Mouse (Mus musculus) spleen, adult 12 weeks (tissue): ENCODE data around the gene 1700001C19Rik.

Experiments
- DNase-seq: peaks from one replicate; pipeline ENCODE4 v3.0.0; 2022; ENCODE audit warnings: low spot score

1700001C19Rik gene

DNA sequence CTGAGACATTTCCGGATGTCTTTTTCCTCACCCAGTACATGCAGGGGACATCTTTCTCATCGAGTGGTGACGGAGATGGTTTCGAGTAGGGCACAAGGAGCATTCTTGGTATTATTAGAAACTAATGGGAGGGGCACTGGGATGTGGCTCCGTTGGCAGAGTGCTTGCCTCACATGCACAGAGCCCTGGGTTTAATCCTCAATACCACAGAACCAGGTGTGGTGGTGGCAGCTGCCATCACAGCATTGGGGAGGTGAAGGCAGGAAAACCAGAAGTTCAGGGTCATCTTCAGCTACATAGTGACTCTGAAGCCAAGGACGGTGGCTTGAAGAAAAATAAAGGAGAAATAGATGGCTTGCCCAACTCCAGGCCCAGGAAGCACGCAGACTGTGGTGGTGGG lies 25.0 kb upstream of the 1700001C19Rik start:
- DNase-seq: no peak

DNA sequence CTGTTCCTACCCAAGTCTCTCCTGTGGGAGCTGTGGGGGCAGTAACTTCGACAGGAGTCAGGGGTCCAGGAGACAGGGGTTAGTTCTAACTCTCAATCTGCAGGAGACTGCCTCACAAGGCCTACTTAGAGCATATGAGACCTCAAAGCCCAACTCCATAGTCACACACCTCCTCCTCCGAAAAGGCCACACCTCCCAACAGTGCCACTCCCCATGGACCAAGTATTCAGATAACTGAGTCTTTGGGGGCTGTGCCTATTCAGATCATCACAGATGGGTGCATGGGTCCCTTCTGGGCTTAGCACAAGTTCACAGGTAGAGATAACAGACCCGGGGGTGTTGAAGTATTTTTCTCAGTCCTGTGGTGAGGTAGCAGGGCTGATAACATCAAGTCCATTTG lies 24.5 kb upstream of the 1700001C19Rik start:
- DNase-seq: no peak

DNA sequence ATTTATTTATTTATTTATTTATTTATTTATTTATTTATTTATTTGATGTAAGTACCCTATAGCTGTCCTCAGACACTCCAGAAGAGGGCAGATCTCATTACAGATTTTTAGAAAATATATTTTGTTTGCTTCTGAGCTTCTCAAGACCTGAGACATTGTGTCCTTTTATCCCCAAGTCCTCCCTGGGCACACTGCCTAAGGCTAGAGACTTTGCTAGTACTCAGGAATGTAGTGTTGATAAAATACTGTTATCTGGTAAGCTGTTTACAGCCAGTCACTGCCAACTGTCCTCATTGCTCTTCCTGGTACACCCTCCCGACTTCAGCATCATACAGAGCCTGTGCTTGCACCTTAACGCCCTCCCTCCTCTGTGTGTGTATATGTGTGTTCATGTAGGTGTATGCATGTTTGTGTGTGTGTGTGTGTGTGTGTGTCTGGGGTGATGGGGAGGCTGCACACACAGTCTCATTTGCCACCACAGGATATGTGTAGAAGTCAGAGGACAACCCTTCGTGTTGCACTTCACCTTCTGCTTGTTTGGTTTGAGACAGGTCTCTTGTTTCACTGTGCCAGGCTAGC lies 22.3 kb upstream of the 1700001C19Rik start:
- DNase-seq: no peak

- no peak for DNase-seq
These were observed 21.8 kb upstream of the 1700001C19Rik start for GRCm38 (mm10) chr17:47458936-47459335.

- no peak for DNase-seq
These were observed 21.1 kb upstream of the 1700001C19Rik start for GRCm38 (mm10) chr17:47458310-47458709.

- DNase-seq: peak; percentile 39
These were observed 17.5 kb upstream of the 1700001C19Rik start for GRCm38 (mm10) chr17:47454675-47455074.

GRCm38 (mm10) chr17:47452886-47453285 lies 15.7 kb upstream of the 1700001C19Rik start:
- DNase-seq: no peak

GRCm38 (mm10) chr17:47450880-47451565 lies 13.8 kb upstream of the 1700001C19Rik start:
- DNase-seq: no peak

- no peak for DNase-seq
These were observed 13.1 kb upstream of the 1700001C19Rik start for GRCm38 (mm10) chr17:47450239-47450638.

DNA sequence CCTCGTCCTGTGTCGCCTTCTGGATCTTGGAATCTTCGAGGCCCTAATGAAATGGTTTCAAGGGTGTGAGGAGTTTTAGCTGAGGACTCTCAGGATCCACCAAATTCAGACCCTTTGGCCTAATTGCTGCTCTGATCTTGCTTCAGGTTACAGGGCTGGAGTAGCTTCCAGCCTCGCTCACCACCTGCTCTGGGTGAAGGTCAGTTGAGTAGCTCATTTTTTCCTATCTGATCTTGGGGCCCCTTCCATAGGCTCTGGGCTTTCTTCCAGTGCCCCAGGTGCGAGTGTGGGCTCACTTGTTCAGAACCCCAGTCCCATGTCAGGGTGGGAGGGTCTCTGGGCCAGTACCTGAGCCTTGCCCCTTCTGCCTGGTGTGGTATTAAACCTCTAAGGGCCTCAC lies 12.3 kb upstream of the 1700001C19Rik start:
- DNase-seq: no peak

- DNase-seq: no peak
These were observed 11.6 kb upstream of the 1700001C19Rik start for GRCm38 (mm10) chr17:47448523-47449372.

- no peak for DNase-seq
These were observed 9.4 kb upstream of the 1700001C19Rik start for GRCm38 (mm10) chr17:47446561-47446960.

DNA sequence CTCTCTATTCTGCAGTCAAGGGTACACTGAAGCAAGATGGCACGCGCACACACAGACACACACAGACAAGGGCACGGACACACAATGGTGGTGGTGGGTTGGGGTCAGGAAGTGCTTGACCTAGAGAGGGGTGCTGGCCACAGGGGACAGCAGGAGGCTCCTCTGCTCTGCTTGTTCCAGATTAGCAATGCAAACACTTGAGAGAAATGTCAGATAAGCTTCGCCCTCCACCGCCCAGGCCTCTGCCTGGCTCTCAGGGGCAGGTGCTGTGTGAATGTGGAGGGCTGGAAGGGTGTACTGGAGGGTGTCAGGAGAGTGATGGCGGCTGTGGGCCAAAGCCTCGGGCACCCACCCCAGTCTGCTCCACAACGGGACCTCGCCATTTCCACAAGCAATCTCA lies 8.8 kb upstream of the 1700001C19Rik start:
- DNase-seq: no peak

DNA sequence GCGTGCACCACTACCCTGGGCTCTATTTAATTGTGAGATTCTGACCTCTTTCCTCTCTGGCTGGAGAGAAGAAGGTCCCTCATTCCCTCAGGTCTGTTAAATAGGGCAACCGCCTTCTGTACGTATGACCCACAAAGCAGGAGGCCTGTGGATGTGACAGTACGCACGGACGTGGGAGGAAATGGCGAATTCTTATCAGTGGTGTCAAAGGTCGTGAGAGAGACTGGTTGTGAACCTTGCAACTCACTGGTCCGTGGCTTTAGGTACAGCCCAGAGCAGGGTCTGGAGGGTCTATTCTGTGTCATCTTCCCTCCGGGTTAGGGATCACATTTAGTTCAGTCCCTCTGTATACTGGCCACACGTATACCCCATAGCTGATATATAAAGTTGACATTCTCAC lies 8.3 kb upstream of the 1700001C19Rik start:
- no peak for DNase-seq

DNA sequence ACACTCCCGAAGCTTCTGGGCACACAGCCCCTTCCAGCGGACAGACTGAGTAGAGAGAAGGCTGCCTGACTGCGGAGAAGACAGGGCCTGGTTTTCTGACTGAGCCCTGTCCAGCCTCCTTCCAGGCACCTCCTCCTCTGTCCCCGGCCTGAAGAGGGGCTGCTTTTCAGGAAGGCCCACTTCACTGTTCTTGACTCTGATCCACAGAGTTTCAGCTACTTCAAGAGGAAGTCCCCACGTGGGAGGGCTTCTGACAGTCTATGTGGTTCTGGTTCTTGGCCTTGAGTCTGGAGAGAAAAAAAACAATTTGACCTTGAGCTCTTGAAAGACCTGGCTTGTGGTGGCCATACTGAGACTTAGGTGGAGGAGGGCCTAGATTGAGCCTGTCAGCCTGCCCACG lies 6.9 kb upstream of the 1700001C19Rik start:
- no peak for DNase-seq

DNA sequence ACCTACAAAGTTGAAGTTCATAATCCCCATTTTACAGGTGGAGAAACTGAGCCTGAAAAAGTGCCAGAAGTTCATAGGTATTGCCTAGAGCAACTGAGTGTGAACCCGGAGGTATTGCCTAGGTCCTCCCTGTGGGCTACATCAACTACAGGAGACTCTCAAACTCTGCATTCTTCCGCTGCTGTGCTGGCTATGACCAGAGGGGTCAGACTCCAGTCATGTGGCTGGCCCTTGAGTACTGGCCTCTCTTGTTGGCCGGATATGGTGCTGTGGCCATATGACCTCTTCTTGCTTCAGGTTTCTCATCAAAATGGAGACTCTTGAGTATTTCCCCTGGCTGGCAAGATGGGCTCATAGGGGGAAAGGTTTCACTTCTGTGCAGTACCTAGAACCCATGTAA lies 5.1 kb upstream of the 1700001C19Rik start:
- DNase-seq: no peak

GRCm38 (mm10) chr17:47441296-47442051 lies 4.3 kb upstream of the 1700001C19Rik start:
- DNase-seq: no peak

DNA sequence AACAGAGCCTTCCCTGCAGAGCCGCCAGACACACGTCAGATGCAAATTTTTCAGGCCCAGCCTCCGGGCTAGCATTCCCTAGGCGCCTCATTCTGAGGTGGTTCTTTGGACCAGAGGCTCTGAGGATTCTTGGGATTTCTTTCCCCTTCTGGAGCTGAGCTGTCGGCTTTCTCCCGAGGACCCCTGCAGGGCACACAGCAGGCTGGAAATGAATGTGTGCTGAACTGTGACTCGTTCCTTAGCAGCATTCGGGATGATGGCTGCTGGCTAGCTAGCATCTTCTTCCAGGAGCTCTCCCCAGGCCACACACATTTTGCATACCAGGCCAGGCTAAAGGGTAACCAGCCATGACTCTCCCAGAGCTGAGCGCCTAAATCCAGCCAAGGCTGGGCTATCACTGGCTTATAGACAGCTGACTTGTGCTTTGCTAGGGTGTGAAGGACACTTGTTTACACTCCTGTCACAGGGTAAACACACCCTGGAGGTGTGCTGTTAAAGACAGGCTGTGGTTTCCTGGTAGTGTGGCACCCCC lies 3.2 kb upstream of the 1700001C19Rik start:
- no peak for DNase-seq

- DNase-seq: no peak
These were observed 2.3 kb upstream of the 1700001C19Rik start for GRCm38 (mm10) chr17:47439396-47440028.

GRCm38 (mm10) chr17:47438611-47439010 lies 1.4 kb upstream of the 1700001C19Rik start:
- DNase-seq: no peak

DNA sequence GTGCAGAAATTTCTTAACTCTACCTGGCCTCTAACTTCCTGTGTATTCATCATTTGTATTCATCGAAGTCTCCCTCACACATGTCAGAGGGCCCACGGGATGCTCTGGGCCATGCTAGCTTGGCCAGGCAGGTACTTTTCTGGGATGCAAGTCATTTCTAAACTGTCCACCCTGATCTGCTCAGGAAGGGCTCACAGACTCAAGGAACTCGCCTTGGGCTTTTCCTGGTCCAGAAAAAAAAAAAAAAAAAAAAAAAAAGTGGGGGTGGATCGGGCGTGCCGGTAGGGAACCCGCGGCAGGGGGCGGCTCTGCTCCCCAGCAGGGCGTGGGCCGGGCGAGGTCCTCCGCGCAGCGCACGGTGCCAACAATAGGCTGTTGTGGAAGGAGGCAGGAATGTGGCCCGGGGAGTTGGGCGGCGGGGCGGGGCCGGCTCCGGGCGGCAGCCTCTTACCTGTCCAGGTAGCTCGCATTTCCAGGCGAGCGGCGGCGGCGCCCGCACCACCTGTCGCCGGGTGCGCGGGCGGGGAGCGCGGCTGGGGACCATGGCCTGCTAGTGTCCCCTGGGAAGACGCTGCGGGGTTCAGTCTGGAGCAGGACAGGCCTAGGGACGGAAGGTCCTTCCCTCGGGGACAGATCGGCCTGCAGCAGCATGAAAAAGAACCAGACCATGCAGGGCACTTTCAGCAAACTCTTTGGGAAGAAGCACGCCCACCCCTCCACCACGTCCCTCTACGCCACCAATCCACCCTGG lies 845 bp downstream of the 1700001C19Rik start, which contains the start of gene AI661453:
Gene AI661453, plus strand, starts transcription at position 460 of the 751 bp plus-strand sequence.
- no peak for DNase-seq
